Mouse (Mus musculus) left cerebral cortex, postnatal 4 days (tissue): ENCODE measurements around the gene Impg1. TPM values are rescaled to one million over a fixed set of nuclear protein-coding genes. Genes with fewer than 3 reads are reported as not detected.

Experiments used
- DNase-seq: peaks from one replicate; pipeline ENCODE4 v3.0.0-alpha.2; 2022
- intact Hi-C: fragments of 180-260 bp; cut with DNase I; formaldehyde crosslinking; loops from one replicate; pipeline ENCODE4 v1.15.1; 2025
- total RNA-seq, 2 experiments: library from RNA; stranded (reverse); gene quantifications; 2 replicates each; pipeline ENCODE4 v1.2.3; 2021

Impg1 gene
- total RNA-seq, 2 experiments from 2014 or later = not detected

DNA sequence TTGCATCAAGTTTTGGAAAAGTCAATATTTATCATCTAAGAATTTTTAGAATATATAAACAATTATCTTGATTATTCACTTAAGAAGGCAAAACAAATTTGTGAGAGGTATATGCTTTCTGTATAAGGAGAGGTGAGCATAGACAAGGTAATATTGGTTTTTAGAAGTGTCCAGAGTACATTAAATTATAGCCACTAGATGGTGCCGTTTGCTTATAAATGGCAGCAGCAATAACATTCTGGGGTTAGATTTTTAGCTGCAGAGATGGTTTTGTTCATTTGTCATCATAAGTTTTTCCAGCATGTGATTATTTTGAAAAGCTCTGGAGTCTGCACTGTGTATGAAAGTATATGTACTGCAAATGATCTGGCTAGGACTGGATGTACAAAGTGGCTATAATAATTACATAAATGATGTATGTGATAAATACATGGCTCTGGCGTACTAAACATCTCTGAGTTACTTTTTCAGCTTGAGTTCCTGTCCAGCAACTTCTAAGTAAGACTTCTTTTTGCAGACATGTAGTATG lies 172.2 kb downstream of the Impg1 start:
- intact Hi-C loops = no loop called here

DNA sequence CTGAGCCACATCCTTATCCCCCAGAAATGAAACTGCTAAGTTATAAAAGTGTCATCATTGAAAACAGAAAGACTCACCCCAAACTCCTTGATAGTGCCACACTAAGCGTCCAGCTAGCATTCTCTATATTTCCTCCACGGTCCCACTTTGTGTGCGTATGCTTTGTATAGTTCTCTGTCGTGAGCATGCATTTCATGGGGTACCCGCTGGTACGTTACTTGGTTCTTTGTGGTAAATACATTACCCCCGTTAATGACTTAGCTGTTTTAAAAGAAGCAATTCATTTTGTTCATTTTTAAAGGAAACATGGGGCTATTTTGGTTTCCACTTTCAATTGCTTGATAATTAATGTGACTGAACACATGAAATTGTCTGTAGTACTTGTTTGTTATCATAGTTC lies 178.4 kb downstream of the Impg1 start:
- no peak for DNase-seq
- intact Hi-C loops = no loop called here

More for the DNA sequence above, 172.2 kb downstream of the Impg1 start:
- no peak for DNase-seq

- intact Hi-C loops = no loop called here
Measured at GRCm38 (mm10) chr9:80284539-80285174, 180.6 kb downstream of the Impg1 start.

GRCm38 (mm10) chr9:80282426-80282825 lies 182.9 kb downstream of the Impg1 start:
- no peak for DNase-seq
- intact Hi-C loops = no loop called here

More at GRCm38 (mm10) chr9:80284539-80285174, 180.6 kb downstream of the Impg1 start:
- no peak for DNase-seq

DNA sequence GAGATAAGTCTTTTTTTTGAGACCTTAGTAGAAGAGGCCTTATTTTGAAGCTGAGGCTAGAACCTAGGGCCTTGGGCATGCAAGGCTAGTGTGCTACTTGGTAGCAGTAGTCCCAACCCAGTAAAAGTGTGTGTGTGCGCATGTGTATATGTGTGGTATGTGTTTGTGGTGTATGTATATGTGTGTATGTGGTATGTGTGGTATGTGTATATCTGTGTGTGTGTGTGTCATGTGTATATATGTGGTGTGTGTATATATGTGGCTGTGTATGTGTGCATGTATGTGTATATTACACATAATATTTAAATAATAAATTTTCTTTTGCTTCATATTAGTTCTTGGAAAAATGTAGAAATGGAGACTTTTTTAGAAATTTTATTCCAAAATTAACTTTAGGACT lies 184.6 kb downstream of the Impg1 start:
- no peak for DNase-seq
- intact Hi-C loops = no loop called here

DNA sequence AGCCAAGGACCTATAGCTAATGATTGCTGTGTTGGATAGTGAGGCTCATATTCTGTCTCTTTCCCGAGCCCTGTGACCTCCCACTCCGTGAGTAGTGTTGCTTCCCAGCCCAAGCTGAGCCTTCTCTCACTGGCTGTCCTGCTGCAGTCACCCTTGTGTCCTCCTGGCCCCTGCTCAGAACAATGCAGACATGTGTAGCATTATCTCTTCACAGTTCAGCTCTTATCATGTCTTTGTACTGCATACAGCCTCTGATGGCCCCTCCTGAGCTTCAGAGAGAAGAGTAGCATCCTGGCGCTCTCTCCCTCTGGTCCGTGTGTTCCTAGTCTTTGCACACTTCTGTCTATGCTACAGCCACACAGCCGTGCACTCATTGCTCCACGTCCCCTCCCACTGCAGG lies 187.5 kb downstream of the Impg1 start:
- DNase-seq = no peak
- intact Hi-C loops = no loop called here

- intact Hi-C loops = no loop called here
Measured at GRCm38 (mm10) chr9:80277157-80277556, 188.1 kb downstream of the Impg1 start.

DNA sequence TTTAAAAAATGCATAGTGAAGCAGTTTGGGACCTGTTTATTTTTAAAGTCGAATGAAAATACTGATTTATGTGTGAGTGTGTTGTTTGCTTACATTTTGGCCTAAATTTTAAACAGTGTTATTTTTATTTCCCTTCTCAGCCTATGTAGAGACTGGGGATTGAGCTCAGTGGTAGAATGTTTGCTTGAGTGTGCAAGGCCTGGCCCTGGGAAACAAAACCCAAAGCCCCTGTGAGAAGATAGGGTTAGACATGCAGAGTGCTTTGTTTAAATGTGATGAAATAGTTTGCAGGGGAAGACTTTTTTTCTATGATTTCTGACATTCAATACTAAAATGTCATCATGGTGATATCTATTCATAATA lies 189.5 kb downstream of the Impg1 start:
- no peak for DNase-seq
- intact Hi-C loops = no loop called here

More at GRCm38 (mm10) chr9:80277157-80277556, 188.1 kb downstream of the Impg1 start:
- peak; percentile 14 for DNase-seq

DNA sequence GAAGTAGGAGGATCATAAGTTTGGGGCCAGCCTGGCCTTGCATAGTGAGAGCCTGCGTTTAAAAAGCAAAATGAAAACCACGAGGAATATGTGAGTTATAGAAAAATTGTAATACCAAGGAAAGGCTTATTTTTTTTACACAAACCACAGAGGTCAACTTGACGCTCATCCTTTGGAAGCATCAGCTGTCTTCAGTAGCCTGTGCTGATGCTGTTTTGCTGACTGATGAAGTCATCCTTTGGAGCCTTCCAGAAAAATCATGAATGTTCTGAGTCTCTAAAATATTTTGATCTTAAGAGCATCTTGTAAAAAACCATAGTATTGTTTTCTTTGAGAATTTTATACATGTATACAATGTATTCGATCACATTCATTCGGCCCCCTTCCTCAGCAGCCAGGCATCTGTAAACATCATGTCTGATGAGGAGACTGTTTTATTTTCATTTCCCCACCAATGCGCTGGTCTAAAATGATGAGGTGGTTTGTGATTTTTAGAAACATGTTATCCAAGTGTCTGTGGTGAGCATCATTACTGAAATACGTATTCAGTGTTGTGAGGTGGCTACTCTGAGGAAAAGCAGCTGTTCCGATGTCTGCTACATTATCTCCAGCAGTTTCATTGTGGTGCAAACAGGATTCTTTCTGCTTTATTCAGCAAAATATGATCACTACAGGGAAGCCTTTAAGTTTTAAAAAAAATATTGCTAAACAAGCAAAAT lies 190.1 kb downstream of the Impg1 start:
- intact Hi-C loops = no loop called here

GRCm38 (mm10) chr9:80272951-80273350 lies 192.3 kb downstream of the Impg1 start:
- intact Hi-C loops = no loop called here
- DNase-seq = no peak

More for the DNA sequence above, 190.1 kb downstream of the Impg1 start:
- no peak for DNase-seq

- intact Hi-C loops = no loop called here
- no peak for DNase-seq
Measured at GRCm38 (mm10) chr9:80269596-80269995, 195.7 kb downstream of the Impg1 start.

GRCm38 (mm10) chr9:80266507-80266906 lies 198.8 kb downstream of the Impg1 start:
- no peak for DNase-seq
- intact Hi-C loops = no loop called here

GRCm38 (mm10) chr9:80266086-80266485 lies 199.2 kb downstream of the Impg1 start:
- DNase-seq = no peak
- intact Hi-C loops = no loop called here
